17 mouse cellular contexts compared by ENCODE assay signal in genomic region chr6:124505028-124505427, GRCm38 (mm10). TPM values are rescaled to one million over a fixed set of nuclear protein-coding genes. Genes with fewer than 3 reads are reported as not detected.
DNase-seq lines count a peak whose midpoint lies in the region; ATAC-seq lines count a peak whose summit lies in the region.
"Had no signal": no experiment of that assay in that cellular context is flagged by ENCODE, and none has a peak within 500 bp of the region (broad histone marks: within the 10 kb centered on the region; RNA-seq: fewer than 3 reads in every experiment).

No protein-coding gene starts in this region.

- intact Hi-C loops in heart, postnatal 25 days (cut with DNase I), result no loop called here

- peak; percentile 10 for DNase-seq in heart, postnatal 25 days (ENCODE audit: low spot score)
- no peak for DNase-seq in heart, postnatal 4 days
- peak; percentile 9 to 14 for DNase-seq in B cell, adult 2 months
- DNase-seq in lung, postnatal 4 days, result peak; percentile 42 to 61
- DNase-seq in adrenal gland, postnatal 25 days, result no peak
- DNase-seq in embryo, embryonic 10 days (ENCODE audit: low spot score), result no peak
- no peak for DNase-seq in kidney, adult 8-10 months
- DNase-seq: cerebellum, adult 11 months; embryo, embryonic 11 days; forebrain, postnatal 0 days; kidney, adult 18-20 months; lung, embryonic 14.5 days; midbrain, embryonic 14.5 days; right cerebral cortex, postnatal 25 days had no signal

- peak; percentile 93 for ATAC-seq in common myeloid progenitor, adult 5-6 weeks (replicated peaks; ENCODE audit: low read depth, poor library complexity, severe bottlenecking)
- ATAC-seq: CD4-positive, CD25-positive, alpha-beta regulatory T cell, adult 4 months; forebrain, postnatal 0 days; Patski had no signal

RNA-seq across cellular contexts. Expression of gene C1ra, which starts 7.2 kb away (rescaled TPM):
- total RNA-seq in heart, postnatal 25 days (2021), result 10 to 100 TPM; 10.7 to 11.6 TPM
- total RNA-seq in heart, postnatal 4 days (2021), result 1 to 10 TPM; 3.4 to 3.8 TPM
- total RNA-seq in common myeloid progenitor, adult 5-6 weeks (2017), result 1.7 and 3.9 TPM in 2 replicates
- total RNA-seq in adrenal gland, postnatal 25 days (2021), result 24.5 and 28.5 TPM in 2 replicates

RNA-seq across cellular contexts. Expression of gene C1rl, which starts 12.1 kb away (rescaled TPM):
- total RNA-seq in heart, postnatal 25 days (2021), result 1 to 10 TPM; 1.1 to 1.3 TPM
- under 1 TPM; 0.63 to 0.76 TPM for total RNA-seq in heart, postnatal 4 days (2021)
- 1.9 and 2.7 TPM in 2 replicates for total RNA-seq in common myeloid progenitor, adult 5-6 weeks (2017)
- total RNA-seq in adrenal gland, postnatal 25 days (2021), result 13.8 and 17.3 TPM in 2 replicates

RNA-seq across cellular contexts. Expression of gene C1s1, which starts 37.1 kb away (rescaled TPM):
- total RNA-seq in heart, postnatal 25 days (2021), result 10 to 100 TPM; 20.2 to 22.7 TPM
- total RNA-seq in heart, postnatal 4 days (2021), result 1 to 10 TPM; 7.9 to 9.1 TPM
- total RNA-seq in common myeloid progenitor, adult 5-6 weeks (2017), result not detected in 2 replicates
- 36.5 and 38.0 TPM in 2 replicates for total RNA-seq in adrenal gland, postnatal 25 days (2021)

RNA-seq across cellular contexts. Expression of gene Clstn3, which starts 40.4 kb away (rescaled TPM):
- total RNA-seq in heart, postnatal 25 days (2021), result 1 to 10 TPM in 1 of 2 experiments, under 1 TPM in 1; 0.49 to 1.5 TPM
- under 1 TPM; 0.65 to 0.79 TPM for total RNA-seq in heart, postnatal 4 days (2021)
- total RNA-seq in common myeloid progenitor, adult 5-6 weeks (2017), result 12.5 and 15.8 TPM in 2 replicates
- total RNA-seq in adrenal gland, postnatal 25 days (2021), result 64.4 and 98.3 TPM in 2 replicates

Comparison
In these comparisons a context has a peak if more than half of its experiments do, and no peak if none do; other contexts are left out.
1. DNase-seq: peak in heart, postnatal 25 days (single experiment), B cell, adult 2 months (2 of 2) and lung, postnatal 4 days (2 of 2); none in heart, postnatal 4 days (single experiment), adrenal gland, postnatal 25 days (single experiment), embryo, embryonic 10 days (single experiment) and kidney, adult 8-10 months (0 of 2).